Mouse (Mus musculus) CD4-positive, CD25-positive, alpha-beta regulatory T cell, adult 4 months (primary cell): ENCODE results near the gene Abcg8. TPM values are rescaled to one million over a fixed set of nuclear protein-coding genes. Genes with fewer than 3 reads are reported as not detected.

ENCODE experiments used
- ATAC-seq: one replicate; pipeline ENCODE4 v1.8.0; 2017
- polyA plus RNA-seq, 2 experiments: library from polyadenylated mRNA; unstranded; fragments of 100-300 nt; shearing (Covaris generic); gene quantifications; one replicate each; pipeline ENCODE4 v1.2.1; 2017

The Abcg8 gene
- polyA plus RNA-seq, 2 experiments from 2014 or later = not detected

DNA sequence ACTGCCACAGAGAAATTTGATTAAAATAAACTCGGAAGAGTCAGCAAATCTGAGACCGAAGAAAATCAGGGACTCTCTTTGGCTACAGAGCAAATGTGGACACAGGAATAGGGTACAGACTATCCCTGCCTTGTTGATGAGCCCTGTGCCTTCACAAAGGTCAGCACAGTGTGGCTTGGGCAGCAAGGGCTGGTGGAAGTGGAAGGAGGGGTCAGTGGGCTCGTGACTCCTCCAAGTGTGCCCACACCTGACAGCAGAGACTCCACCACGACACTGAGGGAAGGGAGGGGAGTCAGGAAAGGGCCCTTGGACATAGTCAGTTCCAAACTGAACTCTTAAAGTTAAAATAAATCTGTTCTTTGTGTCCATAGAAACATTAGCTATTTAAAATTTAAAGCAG is 38.8 kb downstream of the Abcg8 start:
- no peak for ATAC-seq

DNA sequence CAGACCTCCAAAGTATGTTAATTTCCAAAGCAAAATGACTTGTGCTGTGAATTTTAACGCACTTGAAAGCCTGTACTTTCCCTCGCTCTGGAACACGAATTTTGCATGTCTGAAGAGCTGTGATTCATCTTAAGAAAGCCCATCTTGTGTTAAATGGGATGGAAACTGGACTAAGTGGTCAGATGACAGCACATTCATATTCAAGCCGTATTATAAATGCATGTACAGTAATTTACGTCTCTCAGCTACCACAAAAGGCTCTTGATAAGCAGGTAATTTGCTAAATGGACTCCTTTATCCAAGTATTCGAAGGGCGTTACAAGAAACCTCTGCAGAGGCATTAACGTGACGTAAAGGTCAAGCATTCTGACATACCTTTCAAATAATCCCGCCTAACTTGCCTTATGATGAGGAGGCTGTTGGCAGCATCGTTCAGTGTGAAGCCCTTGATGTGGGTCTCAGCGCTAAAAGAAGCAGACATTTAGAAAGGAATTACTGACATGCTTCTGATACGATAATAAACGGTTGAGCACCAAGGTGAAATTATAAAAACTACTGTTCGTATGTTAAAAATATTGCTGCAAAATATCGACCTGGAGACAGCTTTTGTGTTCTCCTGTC is 40.3 kb downstream of the Abcg8 start:
- ATAC-seq = no peak

DNA sequence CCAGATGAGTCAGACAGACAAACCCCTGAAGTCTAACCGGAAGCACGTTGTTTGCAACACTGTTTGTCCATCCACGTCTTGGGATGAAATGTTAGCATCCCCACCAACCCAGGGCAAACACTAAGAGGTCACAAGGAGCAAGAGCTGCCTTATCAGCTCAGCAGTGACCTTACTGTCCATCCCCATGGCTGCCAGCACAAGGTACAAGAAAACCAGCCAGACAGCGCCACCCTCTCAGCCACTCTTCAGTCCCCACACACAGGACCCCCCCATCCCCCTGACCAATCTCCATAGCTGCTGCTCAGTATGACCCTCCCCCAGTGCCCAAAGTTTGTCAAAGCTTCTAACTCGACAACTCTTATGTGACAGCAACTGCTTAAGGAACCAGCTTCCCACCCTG is 41.3 kb downstream of the Abcg8 start:
- ATAC-seq = no peak

DNA sequence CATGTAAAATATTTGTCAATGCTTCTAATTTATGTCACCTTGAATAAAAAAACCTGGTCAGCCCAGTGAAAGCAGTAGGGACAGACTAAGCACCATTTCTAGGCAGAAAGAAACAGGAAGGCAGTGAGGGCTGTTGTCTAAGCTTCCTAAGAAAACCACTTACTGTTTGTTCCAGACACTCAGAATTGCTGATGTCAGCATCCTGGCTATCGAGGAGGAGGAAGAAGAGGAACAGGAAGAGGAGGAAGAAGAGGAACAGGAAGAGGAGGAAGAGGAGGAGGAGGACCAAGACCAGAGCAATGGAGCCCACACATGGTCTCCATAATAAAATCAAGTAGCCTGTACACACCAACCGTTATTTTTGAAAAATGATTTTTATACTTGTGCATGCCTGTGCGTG is 43.0 kb downstream of the Abcg8 start:
- ATAC-seq = no peak

DNA sequence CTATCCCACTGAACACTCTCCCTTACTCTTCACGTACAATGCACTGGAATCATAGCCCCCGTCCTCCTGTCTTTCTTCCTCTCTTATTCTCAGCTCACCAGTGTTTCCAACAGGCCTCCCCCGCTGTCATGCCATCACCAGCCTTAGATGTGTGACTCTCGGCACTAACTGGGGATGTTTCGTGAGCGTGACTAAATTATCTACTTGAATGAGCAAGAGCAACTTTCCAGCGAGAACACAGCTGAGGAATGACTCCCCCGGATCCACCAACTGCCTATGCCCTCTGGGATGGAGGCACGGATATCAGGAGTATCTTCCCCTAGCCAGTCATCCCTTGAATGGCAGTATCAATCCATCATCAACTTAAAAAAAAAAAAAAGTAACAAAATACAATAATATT is 47.9 kb downstream of the Abcg8 start:
- ATAC-seq = no peak

DNA sequence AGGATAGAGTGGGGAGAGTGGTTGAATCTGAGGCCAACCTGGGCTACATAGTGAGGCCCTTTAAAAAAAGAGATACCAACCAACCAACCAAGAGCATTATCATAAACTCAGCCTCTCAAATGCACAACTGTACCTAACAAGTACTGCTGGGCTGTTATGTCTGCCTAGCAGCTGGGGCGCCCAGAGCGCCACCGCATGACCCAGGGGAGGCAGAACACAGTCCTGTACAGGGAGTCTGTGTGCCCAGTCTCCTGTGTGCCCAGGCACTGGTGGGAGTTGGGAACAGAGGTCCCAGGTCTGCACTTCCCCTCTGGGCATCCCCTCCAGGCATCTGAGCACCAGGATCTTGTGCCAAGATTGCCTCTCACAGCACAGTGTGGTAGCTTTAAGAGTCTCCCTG is 49.1 kb downstream of the Abcg8 start:
- ATAC-seq = no peak

DNA sequence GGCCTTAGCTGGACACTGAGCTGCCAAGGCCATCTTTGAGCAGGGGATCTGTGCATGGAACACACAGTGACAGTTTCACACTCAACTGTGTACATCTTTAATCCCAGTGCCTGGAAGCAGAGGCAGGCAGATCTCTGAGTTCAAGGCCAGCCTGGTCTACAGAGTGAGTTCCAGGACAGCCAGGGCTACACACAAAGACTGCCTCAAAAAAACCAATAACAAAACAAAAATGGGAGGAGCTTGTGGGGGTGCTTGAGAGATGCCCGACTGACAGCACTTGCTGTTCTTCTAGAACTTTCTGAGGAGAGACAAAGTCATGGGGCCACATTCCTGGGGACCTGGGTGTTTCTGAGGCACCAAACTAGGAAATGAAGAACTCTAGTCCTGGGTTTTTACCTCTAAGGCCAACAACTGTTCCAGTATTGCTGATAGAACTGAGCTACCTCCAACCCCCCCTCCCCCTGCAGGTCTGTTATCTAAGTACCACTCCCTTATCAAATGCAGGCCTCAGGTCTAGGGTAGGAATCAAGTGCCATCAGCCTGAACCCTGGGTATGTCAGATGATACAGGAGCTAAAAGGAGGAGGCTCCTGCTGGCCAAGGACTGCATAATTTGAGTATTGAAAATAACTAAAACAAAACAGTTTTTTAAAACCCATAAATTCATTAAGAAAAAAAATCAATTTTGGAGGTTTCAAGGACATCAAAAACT is 52.3 kb downstream of the Abcg8 start:
- no peak for ATAC-seq

DNA sequence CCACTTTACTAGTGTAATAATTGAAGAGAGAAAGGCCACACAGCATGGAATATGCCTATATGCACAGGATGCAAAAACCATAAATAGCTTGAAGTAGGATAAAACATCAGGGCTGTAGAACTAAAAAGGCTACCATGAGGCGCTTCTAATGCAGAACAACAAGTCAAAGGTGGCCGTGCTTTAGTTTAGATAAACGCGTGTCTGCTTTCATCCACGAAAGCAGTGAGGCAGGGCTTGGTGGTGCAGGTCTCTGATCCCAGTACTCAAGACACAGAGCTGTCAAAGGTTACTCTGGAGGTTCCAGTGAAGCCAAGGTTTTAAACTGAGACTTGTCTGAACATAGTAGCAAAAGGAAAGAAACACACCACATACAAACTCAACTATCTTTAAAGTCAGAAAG is 53.0 kb downstream of the Abcg8 start:
- ATAC-seq = no peak

DNA sequence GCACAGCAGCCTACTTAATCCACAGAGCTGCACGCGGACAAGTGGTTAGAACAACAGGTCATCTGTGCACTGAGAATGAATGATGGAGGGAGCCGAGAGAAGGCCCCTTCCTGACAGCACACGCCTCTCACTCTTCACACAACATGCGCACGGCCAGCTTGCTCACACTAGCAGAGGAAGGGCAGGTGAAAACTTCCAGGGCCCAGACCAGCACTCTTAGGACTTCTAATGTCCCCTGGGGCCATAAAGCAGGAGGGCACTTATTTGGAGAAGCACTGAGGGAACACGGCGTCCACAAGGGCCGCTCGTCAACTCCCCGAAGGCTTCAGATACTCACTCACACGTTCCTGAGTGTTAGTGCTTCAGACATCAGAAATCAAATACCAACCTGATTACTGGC is 55.3 kb downstream of the Abcg8 start:
- no peak for ATAC-seq

DNA sequence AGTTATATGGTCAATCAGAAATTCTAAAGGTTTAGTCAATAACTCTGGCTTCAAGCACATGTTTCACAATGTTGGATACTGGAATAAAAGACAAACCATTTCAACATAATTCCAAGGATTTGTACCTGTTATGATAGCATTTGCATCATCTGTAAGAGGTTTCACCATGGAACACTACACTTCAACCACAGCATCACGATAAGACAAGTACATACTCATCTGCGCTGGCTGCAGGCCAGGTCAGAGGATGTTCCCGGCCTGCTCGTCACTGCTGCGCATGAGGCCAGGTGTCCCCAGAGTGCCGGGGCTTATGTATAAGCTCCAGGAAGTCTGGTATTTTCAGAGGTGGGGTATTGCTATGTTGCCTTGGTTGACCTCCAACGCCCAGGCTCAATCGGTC is 56.5 kb downstream of the Abcg8 start:
- no peak for ATAC-seq

DNA sequence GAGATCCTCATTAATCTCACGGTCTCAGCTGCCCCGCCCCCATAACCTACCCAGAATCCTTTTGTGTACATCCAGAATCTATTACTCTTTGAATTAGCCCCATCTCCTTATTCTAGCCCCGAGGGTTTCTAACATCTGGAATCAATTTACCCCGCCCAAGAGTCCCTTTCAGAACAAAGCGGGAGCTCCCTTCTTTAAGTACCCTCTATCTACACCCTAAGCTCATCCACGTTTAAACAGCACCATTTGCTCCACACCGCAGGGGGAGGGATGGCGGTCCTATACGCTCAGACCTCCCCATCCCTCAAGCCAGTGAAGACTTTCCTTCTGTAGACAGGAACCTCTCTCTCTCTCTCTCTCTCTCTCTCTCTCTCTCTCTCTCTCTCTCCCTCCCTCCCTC is 60.6 kb downstream of the Abcg8 start:
- no peak for ATAC-seq

DNA sequence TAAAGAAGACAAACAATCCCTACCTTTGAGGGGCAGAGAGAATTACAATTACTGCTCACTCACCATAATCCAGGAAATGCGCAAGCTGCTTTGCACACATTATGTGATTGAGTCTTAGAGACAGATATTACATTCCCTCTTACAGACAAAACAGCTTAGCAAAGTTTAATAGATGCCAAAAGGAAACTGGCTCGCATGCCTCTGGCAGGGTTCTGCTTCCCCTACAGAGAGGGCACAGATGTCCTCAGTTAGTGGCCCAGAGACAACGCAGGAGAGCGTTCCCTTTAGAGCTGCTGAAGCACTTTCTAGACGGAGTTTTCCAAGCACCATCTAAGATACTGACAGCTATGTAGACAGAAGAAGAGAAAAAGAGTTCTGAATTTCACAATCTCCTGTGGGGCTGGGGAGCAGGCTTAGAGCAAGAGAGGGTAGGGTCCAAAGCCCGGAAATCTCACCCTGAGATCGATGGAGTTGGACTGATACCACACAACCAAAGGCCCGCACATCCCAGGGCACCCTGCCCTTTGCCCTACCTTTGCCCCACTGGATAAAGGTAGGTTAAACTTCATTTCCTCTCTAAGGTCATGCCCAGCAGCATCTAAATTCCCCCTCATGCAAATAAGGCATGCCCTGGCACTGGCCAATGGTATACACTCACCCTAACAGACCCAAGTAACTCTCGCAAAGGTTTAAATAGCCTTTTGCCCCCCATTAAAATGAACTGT is 62.1 kb downstream of the Abcg8 start:
- no peak for ATAC-seq

DNA sequence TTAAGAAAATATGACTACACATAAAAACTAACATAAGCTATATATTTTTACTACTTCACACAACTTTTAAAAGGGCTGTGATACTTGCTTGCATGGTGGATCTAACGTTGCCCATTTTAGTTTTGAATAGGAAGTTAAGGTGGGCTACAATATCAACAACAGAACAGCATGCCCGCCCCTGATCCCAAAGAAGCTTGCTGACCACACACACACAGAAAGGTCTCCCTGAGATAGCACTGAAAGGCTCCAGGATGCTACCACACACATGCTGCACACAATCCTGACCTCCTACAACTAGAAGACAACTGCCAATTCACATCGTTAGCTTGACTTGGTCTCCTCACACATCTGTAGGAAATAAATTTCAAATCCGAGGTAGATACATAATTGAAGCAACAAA is 68.2 kb downstream of the Abcg8 start:
- no peak for ATAC-seq

DNA sequence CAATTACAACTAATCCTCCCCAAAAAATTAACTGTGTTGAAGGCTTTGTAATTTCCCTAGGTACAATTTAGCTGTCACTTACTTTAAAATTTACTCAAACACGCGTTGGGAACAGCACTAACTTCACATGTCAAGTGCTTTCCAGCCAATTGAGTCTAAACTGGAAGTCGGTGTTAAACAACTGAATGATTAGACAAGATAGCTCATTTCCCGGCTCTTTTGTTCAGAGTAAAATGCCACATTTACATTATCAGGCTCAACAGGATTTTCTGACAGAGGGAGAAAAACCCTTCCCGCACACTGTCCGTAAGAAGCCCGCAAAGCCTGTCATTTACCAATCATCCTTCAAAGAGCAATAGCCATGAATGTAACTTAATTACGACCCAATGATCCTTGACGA is 68.9 kb downstream of the Abcg8 start:
- ATAC-seq = no peak

DNA sequence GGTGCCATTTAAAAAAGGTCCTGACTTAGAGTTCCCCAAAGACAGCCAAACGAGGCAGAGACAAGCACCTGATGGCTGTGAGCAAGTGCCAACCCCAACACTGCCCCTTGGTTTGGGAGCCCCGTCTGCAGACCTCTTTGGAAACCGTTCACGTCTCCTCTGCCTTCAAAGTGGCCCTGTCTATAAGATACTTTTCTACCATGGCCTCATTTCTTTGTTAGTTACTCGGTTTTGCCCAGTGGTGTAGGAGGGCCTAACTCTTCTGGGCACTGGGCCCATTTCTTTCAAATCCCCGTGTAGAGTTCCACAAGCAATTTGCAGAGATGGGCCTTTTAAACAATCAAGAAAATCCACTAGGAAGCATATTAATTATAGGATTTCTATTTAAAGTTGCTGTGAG is 71.1 kb downstream of the Abcg8 start:
- no peak for ATAC-seq

DNA sequence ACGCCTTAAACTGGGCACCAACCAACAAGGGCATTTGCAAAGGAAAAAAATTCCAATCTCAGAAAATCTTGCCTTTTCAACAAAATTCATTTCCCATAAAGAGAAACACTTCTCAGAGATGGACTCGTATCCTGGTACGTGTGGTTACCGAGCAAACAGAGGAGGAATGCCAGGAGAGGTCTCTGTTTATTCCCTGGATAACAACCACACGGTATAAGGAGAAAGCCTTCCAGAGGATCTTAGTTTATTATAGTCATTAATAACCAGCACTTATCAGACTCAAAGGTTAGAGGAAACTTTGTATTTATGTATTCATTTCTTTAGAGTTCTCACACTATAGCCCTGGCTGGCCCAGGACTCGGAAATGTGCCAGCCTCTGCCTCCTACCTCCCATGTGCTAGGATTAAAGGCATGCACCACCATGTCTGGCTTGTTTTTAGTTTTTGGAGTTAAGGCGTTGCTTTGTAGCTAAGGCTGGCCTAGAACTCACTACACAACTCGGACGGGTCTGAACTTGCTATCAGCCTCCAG is 72.1 kb downstream of the Abcg8 start:
- no peak for ATAC-seq

DNA sequence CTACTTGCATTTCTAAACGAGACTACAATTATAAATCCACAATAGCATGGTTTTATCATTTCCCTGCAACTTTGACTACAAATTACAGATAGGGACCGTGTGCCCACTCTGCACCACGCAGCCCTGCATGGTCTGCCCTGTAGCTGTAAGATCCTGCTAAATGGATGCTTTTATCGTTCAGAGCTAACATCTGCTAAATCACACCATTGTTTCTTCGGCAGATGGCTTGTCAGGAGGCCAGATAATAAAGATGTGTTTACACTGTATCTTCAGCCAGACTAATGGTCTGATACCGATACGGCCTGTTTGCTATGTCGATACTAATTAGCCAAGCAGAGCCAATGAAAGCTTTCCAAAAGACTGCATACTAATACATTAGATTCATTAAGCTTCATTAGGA is 73.2 kb downstream of the Abcg8 start:
- ATAC-seq = no peak

Other genes with a start within 250 kb of the Abcg8 start
- gene Thada, start 210.1 kb upstream of the Abcg8 start, polyA plus RNA-seq = 100 to 1,000 TPM in 1 of 2 experiments, 10 to 100 TPM in 1; 83.1 to 129 TPM
- gene Plekhh2, start 164.4 kb upstream of the Abcg8 start, polyA plus RNA-seq = not detected
- gene Dync2li1, start 49.8 kb upstream of the Abcg8 start, polyA plus RNA-seq = 1 to 10 TPM; 1.1 to 2.0 TPM
- gene Abcg5, start 6.7 kb downstream of the Abcg8 start, polyA plus RNA-seq = not detected
- gene Lrpprc, start 114.5 kb downstream of the Abcg8 start, polyA plus RNA-seq = 10 to 100 TPM in 1 of 2 experiments, 1 to 10 TPM in 1; 9.9 to 11.8 TPM